Mouse (Mus musculus) midbrain, embryonic 10.5 days (tissue): ENCODE measurements around the gene Rack1. TPM values are rescaled to one million over a fixed set of nuclear protein-coding genes. Genes with fewer than 3 reads are reported as not detected.
"Not testable (repeated sequence)": the region's sequence is repeated elsewhere in the genome, so short reads cannot be mapped to it uniquely, and the experiment has no call there.

Source experiments
- DNase-seq: peaks from one replicate; pipeline ENCODE4 v3.0.0-alpha.2; 2017; ENCODE audit warnings: low spot score
- H3K27ac ChIP-seq: fragments of 300-500 bp; sonication (generic); replicated peaks from 2 replicates; pipeline ENCODE4 v1.5.1; 2016; ENCODE audit warnings: mild to moderate bottlenecking
- H3K27me3 ChIP-seq: fragments of 300-500 bp; sonication (generic); 2 replicates; pipeline ENCODE4 v1.6.1; 2016; ENCODE audit warnings: low read depth, mild to moderate bottlenecking; ENCODE audit not compliant: poor library complexity, severe bottlenecking
- H3K36me3 ChIP-seq: fragments of 300-500 bp; sonication (generic); 2 replicates; pipeline ENCODE4 v1.6.1; 2016; ENCODE audit warnings: mild to moderate bottlenecking, moderate library complexity
- H3K4me1 ChIP-seq: fragments of 300-500 bp; sonication (generic); 2 replicates; pipeline ENCODE4 v1.6.1; 2016
- H3K4me3 ChIP-seq: fragments of 300-500 bp; sonication (generic); 2 replicates; pipeline ENCODE4 v1.5.1; 2016; ENCODE audit warnings: mild to moderate bottlenecking, moderate library complexity
- H3K9me3 ChIP-seq: fragments of 300-500 bp; sonication (generic); replicated peaks from 2 replicates; pipeline ENCODE4 v1.6.1; 2016; ENCODE audit warnings: mild to moderate bottlenecking
- WGBS: fragments of 180-500 bp; shearing (Covaris S2); methylation state at CpG from one replicate; pipeline ENCODE4 v1.1.7; 2016; 5-methylcytosine and 5-hydroxymethylcytosine counted together
- polyA plus RNA-seq: library from polyadenylated mRNA; unstranded; fragments of >200 nt; fragmentation: Nextera tagmentation; extraction: Ambion mirVana; gene quantifications from 2 replicates; pipeline ENCODE4 v1.2.1, GENCODE M21; 2016

Rack1 gene
- polyA plus RNA-seq, 1 experiment from 2014 or later: 788 TPM

GRCm38 (mm10) chr11:48782243-48782642 is 17.9 kb upstream of the Rack1 start:
- H3K27ac ChIP-seq: no peak overlapping the region
- H3K36me3 ChIP-seq: no peaks in the 10 kb centered on the region
- H3K4me3 ChIP-seq: no peak overlapping the region
- no peak for DNase-seq
- H3K9me3 ChIP-seq: no peaks in the 10 kb centered on the region
- no peaks in the 10 kb centered on the region for H3K27me3 ChIP-seq
- H3K4me1 ChIP-seq: no peaks in the 10 kb centered on the region
- WGBS: 90% methylated on average over 4 of the region's 4 CpGs

DNA sequence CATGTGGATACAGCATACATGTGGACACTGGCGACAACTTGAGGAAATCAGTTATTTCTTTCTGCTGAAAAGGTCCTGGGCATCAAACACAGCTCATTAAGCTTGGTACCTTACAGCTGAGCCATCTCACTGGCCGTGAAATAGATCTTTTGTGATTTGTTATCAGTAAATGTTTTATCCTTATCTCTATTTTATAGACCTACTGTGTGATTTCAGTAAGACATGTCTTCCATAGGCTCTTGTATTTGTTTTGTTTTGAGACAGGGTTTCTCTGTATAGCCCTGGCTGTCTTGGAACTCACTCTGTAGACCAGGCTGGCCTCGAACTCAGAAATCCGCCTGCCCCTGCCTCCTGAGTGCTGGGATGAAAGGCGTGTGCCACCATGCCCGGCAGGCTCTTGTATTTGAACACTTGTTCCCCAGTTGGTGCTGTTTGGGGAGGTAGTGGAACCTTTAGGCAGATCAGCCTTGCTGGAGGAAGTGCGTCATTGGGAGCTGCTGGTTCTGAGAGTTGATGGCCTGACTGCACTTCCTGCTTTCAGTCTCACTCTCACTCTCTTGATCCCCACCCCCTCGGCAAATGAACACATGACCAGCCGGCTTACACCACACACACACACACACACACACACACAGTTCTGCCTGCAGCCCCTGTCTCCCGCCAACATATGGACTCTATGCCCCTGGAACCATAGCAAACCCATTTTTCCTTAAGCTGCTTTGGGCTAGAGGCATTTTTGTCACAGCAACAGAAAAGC is 12.5 kb upstream of the Rack1 start:
- Histone ChIP-seq H3K4me1 (peaks cover 14% of the 10 kb centered on the region), H3K4me3 (peak overlapping the region; percentile 55), H3K9me3 (no peaks in the 10 kb centered on the region), H3K27ac (peak overlapping the region; percentile 72; the same call in 1 of the 2 replicates), H3K36me3 (no peaks in the 10 kb centered on the region), H3K27me3 (no peaks in the 10 kb centered on the region)
- 57% methylated on average over 10 of the region's 10 CpGs for WGBS
- peak; percentile 45 for DNase-seq

DNA sequence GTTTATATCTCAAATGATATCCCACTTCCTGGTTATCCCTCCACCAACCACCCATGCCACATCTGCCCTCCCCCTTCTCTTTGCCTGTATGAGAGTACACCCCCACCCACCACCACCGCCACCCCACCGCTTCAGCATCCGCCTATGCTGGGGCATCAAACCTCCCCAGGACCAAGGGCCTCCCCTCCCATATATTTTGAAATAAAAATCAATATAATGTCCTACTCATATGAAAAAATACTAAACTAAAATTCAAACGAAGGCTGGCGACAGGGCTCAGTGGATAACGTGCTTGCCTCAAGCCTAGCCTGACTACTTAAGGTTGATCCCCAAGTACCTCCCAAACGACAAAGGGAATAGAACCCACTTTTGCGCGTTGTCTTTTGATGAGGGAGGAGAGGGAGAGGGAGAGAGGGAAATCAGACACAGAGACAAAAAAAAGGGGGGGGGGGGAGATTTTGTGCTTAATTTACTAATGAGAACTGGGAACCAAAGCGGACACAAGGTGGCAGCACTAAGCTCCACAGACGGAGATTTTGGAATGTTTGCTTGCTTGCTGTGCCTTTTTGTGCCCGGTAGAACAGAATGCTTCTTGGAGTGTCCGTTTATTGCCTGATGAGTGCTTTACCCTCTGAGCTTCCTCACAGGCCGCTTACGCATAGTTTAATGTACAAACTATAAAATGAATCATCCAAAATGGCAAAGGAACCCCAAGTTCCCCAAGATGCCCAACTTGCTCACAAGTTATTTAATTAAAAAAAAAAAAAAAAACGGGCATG is 11.6 kb upstream of the Rack1 start:
- Histone ChIP-seq H3K4me3 (peak overlapping the region; percentile 55), H3K27me3 (no peaks in the 10 kb centered on the region), H3K36me3 (no peaks in the 10 kb centered on the region), H3K4me1 (peaks cover 14% of the 10 kb centered on the region), H3K9me3 (no peaks in the 10 kb centered on the region), H3K27ac (peak overlapping the region; percentile 72)
- 9% methylated on average over 16 of the region's 16 CpGs for WGBS
- DNase-seq: peak; percentile 71

DNA sequence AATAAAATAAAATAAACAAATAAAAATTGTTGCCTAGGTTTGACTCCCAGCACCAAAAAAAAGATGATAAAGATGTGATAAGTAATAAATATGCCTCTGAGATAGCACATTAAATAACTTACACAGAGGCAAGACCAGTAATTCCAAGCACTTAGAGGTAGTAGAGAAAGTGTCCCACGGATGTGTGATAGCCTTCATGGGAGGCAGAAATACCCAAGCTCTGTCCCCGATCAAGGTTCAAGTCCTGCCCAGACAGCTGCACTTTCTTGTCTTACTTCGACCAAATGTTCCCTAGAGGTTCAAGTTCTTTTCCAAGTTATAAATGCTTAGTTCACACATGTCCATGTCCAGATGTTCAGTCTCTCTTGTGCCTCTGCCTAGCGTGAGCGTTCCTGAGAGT is 10.9 kb upstream of the Rack1 start:
- Histone ChIP-seq H3K27ac (no peak overlapping the region), H3K4me1 (peaks cover 14% of the 10 kb centered on the region), H3K4me3 (no peak overlapping the region), H3K9me3 (no peaks in the 10 kb centered on the region), H3K27me3 (no peaks in the 10 kb centered on the region), H3K36me3 (no peaks in the 10 kb centered on the region)
- 88% methylated on average over 5 of the region's 5 CpGs for WGBS
- DNase-seq: no peak

GRCm38 (mm10) chr11:48789973-48790823 is 9.9 kb upstream of the Rack1 start:
- H3K4me3 ChIP-seq: peak overlapping the region; percentile 42
- 16% methylated on average over 20 of the region's 20 CpGs for WGBS

DNA sequence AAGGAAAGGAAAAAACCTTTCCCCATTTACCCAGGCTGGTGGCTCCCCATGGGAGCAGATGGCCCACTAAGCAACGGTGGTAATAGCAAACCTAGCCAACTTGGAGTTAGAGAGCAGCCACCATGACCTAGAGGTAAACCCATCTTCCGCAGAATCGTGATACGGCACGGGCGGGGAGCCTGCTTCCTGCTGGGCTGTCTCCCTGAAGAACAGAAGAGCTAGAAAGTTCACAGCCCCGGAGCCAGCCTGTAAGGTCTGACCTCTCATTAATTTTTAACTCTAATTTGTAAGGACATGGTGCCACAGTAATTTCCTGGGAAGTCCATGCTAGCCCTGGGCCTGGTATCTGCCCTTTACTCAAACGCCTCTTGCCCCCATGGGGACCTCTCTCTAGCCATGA is 9.2 kb upstream of the Rack1 start:
- H3K27ac ChIP-seq: no peak overlapping the region
- H3K4me1 ChIP-seq: peaks cover 14% of the 10 kb centered on the region
- no peak overlapping the region for H3K4me3 ChIP-seq
- no peaks in the 10 kb centered on the region for H3K27me3 ChIP-seq
- no peaks in the 10 kb centered on the region for H3K36me3 ChIP-seq
- no peaks in the 10 kb centered on the region for H3K9me3 ChIP-seq
- no peak for DNase-seq
- 68% methylated on average over 8 of the region's 8 CpGs for WGBS

More at GRCm38 (mm10) chr11:48789973-48790823, 9.9 kb upstream of the Rack1 start:
- Histone ChIP-seq H3K27ac (no peak overlapping the region), H3K4me1 (peaks cover 14% of the 10 kb centered on the region), H3K27me3 (no peaks in the 10 kb centered on the region), H3K36me3 (no peaks in the 10 kb centered on the region), H3K9me3 (no peaks in the 10 kb centered on the region)
- peak; percentile 78 for DNase-seq

DNA sequence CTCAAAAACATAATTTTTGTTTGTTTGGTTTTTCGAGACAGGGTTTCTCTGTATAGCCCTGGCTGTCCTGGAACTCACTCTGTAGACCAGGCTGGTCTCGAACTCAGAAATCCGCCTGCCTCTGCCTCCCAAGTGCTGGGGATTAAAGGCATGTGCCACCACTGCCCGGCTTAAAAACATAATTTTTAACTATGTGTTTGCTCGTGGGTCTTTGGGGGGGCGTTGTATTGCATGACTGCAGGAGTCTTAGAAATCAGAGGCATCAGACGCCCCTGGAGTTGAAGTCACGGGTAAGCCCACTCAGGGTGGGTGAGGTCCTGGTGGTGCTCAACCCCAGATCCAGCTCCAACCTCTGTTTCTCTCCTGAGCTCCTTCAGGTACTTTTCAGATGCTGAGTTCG is 8.2 kb upstream of the Rack1 start:
- not testable (repeated sequence) for H3K4me3 ChIP-seq, H3K36me3 ChIP-seq, H3K27me3 ChIP-seq, DNase-seq, H3K27ac ChIP-seq, H3K9me3 ChIP-seq
- WGBS: 86% methylated on average over 9 of the region's 9 CpGs
- peaks cover 14% of the 10 kb centered on the region for H3K4me1 ChIP-seq

DNA sequence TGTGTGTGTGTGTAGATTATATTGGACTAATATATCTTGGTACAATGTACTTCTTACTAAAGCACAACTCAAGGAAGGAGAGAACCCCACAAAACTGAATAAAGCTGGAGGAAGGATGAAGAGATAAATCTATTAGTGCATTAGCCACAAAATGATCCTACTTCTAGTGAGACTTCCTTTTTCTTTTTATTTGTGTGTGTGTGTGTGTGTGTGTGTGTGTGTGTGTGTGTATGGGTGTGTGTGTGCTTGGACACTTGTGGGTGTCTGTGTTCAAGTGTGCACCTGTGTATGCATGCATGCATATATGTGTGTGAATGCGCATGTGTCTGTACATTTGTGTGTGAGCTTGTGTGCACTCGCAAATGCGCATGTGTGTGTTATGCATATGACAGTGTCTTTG is 6.9 kb upstream of the Rack1 start:
- no peak for DNase-seq
- H3K4me1 ChIP-seq: peaks cover 17% of the 10 kb centered on the region
- no peaks in the 10 kb centered on the region for H3K36me3 ChIP-seq
- H3K9me3 ChIP-seq: no peaks in the 10 kb centered on the region
- no peak overlapping the region for H3K4me3 ChIP-seq
- WGBS: 99% methylated on average over 3 of the region's 3 CpGs
- no peak overlapping the region for H3K27ac ChIP-seq
- no peaks in the 10 kb centered on the region for H3K27me3 ChIP-seq

DNA sequence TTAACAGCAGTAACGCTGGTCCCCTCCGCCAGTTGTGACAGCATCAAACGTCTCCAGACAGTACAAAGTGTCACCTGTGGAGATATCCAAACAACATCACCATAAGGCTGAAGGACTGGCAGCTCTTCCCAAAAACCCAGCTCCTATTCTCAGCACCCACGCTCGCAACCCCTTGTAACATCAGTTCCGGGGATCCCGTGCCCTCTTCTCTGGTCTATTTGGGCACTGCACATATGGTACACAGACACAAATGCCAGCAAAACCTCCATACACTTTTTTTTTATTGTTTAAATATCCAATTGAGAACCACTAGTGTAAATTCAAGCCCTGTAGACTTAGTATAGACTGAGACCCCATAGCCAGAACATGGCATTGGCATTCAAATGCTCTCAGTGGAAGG is 4.9 kb upstream of the Rack1 start:
- Histone ChIP-seq H3K36me3 (no peaks in the 10 kb centered on the region), H3K9me3 (no peaks in the 10 kb centered on the region), H3K27me3 (no peaks in the 10 kb centered on the region), H3K4me3 (no peak overlapping the region), H3K4me1 (peaks cover 22% of the 10 kb centered on the region), H3K27ac (no peak overlapping the region)
- no peak for DNase-seq
- WGBS: 91% methylated on average over 7 of the region's 7 CpGs

DNA sequence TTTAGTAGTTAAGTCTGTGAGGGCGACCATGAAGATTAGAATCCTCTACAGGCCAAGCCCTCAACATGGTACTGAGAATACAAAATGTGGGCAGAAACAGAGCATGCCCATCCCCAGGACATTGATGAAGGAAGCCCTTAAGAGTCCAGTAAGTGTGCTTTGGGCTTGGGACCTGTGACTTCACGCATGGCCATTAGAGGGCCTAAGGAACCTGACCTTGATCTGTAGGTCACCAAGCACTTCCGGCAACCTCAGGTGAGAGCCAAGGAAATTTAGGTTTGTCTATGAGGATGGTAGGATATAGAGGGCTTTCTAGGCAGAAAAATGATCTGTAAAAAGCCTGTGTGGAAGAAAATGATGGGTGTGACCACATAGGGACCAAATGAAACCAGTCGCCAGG is 3.8 kb upstream of the Rack1 start:
- H3K4me1 ChIP-seq: peaks cover 22% of the 10 kb centered on the region
- H3K27ac ChIP-seq: no peak overlapping the region
- peaks cover 3% of the 10 kb centered on the region for H3K36me3 ChIP-seq
- 84% methylated on average over 4 of the region's 4 CpGs for WGBS
- H3K4me3 ChIP-seq: no peak overlapping the region
- DNase-seq: no peak
- H3K27me3 ChIP-seq: no peaks in the 10 kb centered on the region
- H3K9me3 ChIP-seq: no peaks in the 10 kb centered on the region

DNA sequence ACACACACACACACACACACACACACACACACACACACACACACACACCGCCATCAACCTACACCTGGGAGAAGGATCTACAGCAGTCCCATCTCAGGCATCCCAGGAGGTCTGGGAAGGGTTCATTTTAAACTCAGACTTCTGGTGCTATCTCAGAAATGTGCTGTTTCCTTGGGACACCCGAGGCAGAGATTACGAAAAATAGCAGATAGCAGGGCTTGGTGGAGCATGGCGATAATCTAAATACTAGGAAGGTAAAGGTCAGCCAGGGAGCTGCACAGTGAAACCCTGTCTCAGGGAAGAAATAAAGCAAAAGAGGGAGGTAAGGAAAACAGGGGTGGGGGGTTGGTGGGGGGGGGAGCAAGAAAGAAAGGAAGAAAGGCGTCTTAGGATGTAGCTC is 2.8 kb upstream of the Rack1 start:
- peaks cover 32% of the 10 kb centered on the region for H3K4me1 ChIP-seq
- H3K27me3 ChIP-seq: no peaks in the 10 kb centered on the region
- H3K9me3 ChIP-seq: no peaks in the 10 kb centered on the region
- peaks cover 13% of the 10 kb centered on the region for H3K36me3 ChIP-seq
- H3K4me3 ChIP-seq: no peak overlapping the region
- DNase-seq: no peak
- no peak overlapping the region for H3K27ac ChIP-seq
- 95% methylated on average over 5 of the region's 5 CpGs for WGBS

DNA sequence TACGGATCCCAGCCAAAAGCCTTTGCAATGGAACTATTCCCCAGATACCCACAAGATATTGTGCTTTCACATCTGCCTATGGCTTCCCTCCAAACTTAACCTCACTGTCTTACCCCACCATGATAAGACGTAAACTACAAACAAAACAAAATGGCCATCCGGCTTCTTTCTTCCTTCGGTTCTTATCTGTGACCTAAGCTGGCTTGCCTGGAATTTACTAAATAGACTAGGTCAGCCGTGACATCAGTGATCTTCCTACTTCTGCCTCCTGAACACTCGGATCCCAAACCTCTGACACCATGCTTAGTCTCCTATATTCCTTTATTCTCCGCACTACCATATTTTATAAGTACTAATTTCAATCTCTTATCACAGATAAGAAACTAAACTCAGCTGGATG is 1.8 kb upstream of the Rack1 start:
- no peaks in the 10 kb centered on the region for H3K9me3 ChIP-seq
- peaks cover 37% of the 10 kb centered on the region for H3K4me1 ChIP-seq
- no peak for DNase-seq
- no peak overlapping the region for H3K27ac ChIP-seq
- H3K4me3 ChIP-seq: peak overlapping the region; percentile 90
- no peaks in the 10 kb centered on the region for H3K27me3 ChIP-seq
- H3K36me3 ChIP-seq: peaks cover 23% of the 10 kb centered on the region
- 82% methylated on average over 7 of the region's 7 CpGs for WGBS
